Mouse (Mus musculus) lung, adult 2 months (tissue): ENCODE results near the gene E2f2.

ENCODE experiments used
- CTCF ChIP-seq: fragments of 200-500 bp; IDR thresholded peaks from 2 replicates; pipeline ENCODE4 v1.5.1; 2011; ENCODE audit warnings: mild to moderate bottlenecking, low read length, control low read depth; ENCODE audit not compliant: insufficient read depth
- POLR2A ChIP-seq: fragments of 200-500 bp; IDR thresholded peaks from 2 replicates; pipeline ENCODE4 v1.6.1; 2011; ENCODE audit warnings: low read depth, mild to moderate bottlenecking, control low read depth, low read length, borderline replicate concordance; ENCODE audit errors: extremely low read depth

DNA sequence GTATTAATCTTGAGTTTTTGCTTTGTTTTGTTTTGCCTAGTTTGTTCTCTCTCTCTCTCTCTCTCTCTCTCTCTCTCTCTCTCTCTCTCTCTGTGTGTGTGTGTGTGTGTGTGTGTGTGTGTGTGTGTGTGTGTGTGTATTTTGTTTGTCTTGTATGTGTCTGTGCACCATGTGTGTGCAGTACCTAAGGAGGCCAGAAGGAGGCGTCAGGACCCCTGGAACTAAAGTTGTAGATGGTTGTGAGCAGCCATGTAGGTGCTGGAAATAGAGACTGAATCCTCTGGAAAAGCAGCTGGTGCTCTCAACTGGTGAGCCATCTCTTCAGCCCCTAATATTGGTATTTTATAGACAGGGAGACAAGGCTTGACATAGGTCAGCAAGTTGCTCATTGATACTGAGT lies 42.4 kb upstream of the E2f2 start:
- TF ChIP-seq CTCF: no peak; the same call in 1 of the 2 replicates
- TF ChIP-seq POLR2A: no peak
